Mouse (Mus musculus) retina, adult 2 months (tissue): Measurements from ENCODE around the gene Grn.

Experiments used
- DNase-seq: peaks from one replicate; pipeline ENCODE4 v3.0.0-alpha.2; 2012; ENCODE audit warnings: low read depth, low spot score

Grn gene

DNA sequence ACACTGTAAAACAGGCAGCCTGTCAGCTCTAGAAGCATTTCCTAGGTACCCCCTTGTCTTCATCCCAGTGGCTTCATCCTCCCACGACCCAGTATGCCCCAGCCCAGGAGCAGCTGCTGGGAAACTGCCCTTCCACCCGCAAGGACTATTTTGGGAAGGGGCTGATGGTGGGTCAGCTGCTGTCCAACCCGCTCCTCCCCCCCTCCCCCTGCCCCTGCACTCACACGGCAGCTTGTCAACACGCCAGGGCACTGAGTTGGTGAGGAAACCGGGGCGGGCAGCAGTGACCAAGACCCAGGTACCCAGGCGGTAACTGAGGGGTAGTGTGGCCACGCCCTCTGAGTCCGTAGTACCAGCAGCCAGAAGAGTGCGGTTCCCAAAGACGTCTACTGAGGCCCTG is 13.6 kb downstream of the Grn start:
- no peak for DNase-seq

DNA sequence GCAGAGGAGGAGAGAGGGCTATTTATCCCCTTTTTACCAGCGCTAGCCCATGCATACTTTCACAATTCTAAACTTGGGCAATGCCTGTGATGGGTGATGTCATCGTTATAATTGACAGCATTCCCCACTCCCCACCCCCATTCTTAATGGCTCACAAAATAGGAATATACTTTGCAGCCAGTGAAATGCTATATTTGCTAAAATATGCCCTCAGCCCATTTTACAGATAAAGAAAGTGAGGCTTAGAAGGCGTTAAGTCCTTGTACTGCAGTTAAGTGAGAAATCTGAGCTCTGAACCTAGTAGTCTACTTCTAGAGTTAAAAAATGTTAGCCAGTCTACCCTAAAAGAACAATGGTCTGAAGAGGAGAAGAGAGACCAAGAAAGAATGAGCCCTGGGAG is 14.2 kb downstream of the Grn start:
- DNase-seq, result no peak

DNA sequence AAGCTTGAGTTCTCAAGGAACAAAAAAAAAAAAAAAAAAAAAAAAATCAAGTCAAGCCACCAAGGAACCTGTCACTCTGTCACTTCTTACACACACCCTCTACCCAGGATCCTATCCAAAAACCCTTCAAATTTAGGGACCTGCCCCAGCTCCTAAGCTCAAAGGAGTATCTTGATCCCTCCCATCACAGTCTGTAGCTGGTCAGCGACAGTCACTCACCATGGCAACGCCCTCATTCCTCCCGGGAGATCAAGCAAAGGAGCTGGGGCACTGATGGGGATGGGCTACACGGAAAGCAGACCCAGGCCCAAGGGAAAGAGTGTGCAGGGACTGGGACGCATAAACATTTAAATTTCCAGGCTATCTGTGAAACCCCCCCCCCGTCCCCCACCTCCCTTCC is 14.7 kb downstream of the Grn start:
- no peak for DNase-seq

DNA sequence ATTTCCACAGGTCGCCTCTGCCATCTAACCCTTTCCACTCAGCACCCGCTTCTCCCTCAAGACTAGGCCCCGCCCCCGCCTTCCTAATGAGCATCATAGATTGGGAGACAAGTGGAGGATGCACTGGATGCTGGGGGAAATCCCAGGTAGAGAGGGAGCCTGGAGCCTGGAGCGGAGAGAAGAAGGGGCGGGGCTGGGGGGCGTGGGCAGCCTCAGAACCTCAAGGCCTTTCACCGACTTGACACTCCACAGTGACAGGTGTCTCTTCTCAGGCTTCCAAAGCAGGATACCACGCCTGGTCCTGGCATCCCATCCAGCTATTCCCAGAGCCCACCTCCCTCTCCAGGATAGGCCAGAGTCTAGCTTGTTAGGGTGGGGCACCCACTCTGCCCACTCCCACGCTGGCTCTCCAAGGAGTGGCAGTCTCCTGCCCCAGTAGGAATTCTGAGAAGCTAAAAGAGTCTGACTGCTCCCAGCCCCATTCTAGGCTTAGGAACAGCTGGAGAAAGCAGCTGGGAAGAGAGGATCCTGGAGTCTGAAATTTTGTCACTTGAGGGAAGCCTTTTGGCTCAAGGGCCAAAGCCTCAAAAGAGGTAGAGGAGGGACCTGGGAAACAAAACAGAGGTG is 15.3 kb downstream of the Grn start:
- no peak for DNase-seq

DNA sequence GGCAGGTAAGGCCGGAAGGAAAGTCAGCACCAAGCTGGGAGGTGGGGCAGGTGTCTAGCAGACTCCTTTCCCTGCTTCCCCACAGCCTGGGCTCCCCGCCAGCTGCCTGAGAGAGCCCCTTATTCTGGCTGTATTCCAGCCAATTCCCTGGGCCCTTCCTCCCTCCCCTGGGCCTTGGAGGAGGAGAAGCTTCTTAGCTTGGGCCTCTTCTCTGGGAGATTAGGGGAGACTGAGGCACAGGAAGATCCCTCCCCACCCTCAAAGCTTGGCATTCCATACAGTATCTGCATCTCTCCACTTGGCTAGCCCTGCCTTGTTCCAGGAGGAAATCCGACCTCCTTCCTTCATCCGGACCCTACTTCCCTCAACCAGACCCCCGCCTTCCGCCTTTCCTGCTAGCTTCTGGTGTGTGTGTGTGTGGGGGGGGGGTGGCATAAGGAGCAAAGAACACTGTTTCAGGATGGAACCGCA is 15.8 kb downstream of the Grn start:
- no peak for DNase-seq

DNA sequence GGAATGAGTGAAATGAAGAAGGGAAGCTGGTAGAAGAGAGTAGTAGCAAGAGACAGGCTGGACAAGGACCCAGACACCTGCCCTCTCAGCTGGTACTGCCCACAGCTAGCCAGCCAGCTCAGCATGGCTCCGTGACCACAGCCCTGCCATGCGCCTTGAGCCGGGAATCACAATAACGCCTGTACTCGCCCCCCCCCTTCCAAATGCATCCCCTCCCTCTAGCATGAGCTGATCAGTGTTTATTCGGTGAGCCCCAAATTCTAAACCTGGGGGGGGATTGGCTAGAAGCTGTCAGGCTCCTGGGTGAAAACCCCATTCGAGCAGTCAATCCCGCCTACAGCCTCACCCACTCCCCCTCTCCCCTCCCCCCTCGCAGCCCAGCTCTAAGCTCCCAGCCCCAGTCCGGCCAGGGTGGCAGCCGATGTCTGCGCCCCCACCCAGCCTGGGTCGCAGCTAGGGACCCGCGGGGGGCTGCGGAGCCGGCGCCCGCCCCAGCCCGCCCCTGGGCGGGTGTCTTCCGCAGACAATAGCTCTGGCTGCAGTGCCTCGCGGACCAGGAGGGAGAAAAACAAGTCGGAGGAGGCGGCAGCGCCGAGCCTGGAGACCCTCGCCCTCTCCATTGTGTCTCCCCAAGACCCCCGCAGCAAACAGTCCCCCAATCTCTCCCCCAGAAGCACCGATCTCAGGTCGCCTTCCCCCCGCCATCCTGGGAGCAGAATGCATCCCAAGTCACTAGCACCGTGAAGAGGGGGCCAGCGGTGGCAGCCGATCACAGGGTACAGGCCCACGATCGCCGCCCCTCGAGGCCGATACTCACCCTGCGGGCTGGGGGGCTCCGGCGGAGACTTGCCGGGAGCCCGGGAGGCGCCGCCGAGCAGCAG is 16.7 kb downstream of the Grn start:
- no peak for DNase-seq

DNA sequence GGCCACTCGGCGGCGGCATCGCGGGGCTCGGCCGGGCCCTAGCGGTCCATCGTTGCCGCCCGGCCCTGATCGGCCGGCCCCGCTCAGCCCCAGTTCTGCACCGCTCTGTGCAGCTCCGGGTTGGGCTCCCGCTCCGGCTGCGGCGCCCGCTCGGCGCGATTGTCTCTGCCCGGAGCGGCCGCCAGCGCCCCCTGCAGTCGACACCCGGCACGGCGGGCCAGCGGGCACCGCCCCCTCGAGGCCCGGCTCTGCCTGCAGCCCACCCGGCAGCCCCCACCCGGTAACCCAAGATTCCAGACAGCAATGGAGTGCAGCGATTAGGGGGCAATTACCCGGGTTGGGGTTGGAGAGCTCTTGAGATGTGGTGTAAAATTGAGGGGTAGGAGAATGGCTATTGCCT is 17.4 kb downstream of the Grn start, which contains the start of gene Fam171a2:
Gene Fam171a2, minus strand, starts transcription at position 186 of the 400 bp plus-strand sequence.
- no peak for DNase-seq

DNA sequence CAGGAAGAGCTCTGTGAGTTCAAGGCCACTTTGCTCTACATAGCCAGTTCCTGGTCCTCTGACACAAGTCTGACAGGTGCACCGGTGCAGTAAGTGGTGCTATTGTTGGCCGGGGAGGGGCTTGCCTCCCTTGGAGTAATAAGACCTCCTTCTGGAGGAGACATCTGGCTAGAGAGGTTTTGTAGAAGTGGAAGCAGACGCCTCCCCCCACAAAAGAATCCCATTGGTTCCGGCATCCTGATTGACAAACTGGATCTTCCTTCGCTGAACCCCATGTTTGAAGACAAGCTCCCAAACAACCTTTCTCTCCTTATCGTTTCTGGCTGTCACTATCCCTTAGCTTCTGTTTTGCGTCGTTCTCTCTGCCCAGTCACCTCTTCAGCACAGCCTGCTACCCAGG is 18.2 kb downstream of the Grn start:
- no peak for DNase-seq

DNA sequence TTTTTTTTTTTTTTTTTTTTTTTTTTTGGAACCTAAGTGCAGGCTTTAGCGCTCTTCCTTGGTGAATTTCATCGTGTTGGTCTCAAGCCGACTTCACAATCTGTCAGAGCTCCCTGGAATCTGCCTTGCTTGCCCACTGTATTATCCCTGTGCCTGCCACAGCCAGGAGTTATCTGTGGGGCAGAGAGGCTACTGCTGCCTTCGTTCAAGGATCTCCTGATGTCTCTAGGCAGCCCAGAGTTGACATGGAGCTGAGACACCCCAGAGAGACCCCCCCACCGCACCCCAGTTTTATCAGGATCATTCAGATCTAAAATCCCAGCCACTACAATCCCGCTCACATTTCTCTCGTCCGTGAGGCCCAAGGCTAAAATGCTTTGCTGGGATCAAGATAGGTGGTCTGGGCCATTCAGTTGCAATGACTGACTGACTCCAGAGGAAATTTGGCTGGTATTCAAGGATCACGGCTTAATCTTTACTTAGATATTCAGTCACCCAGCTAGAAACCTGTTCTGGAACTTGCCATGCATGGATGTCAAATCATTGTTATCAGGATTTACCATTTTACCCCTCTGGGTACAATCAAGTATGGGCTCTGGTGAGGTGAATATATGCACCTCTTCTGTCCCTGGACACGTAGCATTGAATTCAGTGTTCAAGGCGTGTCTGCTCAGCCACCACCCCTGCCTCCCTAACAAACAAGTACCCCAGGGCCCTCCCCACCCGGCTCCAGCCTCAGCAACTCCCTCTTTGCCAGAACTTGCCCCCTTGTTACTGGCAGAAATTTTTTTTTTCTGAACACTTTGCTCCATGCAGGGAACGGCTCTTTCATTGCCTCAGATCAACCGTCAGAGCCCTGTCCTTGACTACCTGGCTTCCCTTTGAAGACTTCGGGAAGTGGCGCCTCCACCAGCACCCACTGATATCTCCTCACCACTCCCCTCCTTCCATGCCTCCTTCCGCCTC is 19.2 kb downstream of the Grn start:
- no peak for DNase-seq

DNA sequence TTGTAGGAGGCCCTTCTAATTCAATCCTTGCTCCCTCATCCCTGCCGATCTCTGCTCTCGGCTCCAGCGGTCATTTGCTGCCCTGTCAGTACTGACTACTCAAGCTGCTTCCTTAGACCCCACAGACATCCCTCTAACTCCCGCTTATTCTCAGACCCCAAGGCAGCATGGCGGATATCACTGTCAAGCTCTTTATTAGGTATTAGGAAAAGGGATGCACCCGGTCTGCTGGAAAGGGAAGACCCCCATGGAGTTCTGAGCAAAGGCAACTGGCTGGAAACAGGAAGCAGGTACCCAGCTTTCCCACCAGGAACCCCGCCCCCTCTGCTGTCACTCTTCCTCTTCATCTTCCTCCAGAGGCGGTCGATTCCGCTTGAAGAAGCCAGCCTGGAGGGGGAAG is 23.0 kb downstream of the Grn start:
- DNase-seq, result no peak

DNA sequence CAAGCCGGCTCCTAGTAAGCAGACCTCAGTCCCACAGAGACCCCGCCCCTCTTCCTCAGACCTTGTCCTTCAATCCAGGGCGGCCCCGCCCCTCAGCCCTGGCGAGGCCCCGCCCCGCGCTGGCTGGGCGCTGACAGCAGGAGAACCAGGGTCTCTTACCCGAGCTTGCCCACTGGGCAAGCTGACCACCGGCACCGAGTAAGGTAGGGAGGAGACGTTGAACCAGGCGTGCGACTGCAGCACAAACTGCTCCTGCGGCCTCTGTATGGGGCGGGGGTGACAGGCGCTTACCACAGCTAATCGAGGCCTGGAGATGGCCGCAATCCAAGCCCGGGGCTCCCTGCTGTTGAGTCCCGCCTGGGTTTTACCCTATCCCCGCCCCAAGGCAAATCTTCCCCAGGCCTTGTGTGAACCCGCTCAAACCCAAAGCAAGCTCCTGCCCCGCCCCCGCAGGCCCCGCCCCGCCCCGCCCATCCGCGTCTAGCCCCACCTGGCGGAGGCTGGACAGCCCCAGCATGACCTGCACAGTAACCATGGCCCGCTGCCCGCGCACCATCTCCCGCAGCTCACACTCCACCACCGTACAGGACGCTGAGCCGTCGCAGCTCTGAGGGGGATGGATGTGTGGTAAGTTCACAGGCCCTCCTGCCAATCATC is 25.8 kb downstream of the Grn start:
- DNase-seq, result no peak

DNA sequence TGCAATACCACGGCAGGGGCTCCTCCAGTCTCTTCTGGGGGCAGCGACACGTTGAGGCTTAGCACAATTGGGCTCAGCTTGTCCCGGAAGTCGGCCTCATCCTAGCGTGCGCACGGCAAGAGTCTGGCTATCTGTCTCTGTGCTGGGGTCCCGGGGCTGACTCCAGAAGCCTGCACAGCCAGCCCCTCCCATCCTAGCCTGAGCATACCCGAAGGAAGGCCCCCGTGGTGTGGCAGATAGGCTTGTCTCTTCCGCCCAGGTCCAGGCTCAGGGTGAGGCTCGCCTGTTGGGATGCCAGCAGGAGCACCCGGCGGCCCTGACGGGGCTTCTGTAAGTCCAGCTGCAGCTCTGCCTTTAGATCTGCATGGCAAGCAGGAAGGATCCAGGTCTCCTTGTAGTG is 30.4 kb downstream of the Grn start:
- DNase-seq, result no peak

DNA sequence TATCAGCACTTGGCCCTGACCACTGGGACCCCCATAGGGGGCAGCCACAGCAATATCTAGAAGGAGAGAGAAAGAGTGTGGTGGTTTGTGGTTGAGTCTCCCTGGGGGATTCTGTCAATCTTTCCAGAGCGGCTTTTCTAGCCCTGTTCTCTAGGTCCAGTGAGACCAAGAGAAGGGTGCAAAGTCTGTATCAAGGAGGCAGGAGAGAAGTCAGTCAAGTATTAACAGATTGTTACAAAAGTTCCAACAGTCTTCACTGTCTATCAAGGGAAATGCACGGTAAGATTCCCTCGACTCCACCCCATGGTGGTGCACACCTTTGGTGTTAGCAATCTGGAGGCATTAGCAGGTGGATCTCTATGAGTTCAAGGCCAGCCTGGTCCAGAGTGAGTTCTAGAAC is 31.6 kb downstream of the Grn start:
- no peak for DNase-seq

DNA sequence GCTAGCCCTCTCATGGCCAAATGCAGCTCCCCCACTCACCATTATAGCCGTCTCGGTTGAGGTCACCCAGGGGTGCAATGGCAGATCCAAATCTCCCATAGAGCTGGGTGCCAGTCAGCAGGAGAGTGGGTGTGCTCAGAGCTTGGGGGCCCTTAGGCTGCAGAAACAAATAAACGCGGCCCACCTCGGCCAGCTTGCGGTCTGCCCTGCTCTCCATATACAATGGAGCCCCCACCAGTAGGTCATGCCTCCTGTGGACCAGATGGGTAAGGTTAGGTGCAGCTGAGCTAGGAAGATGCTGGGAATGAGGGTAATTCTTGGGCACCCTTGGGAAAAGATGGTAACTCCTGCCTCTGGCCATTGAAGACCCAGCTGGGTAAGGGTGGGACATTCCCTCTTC is 34.8 kb downstream of the Grn start:
- no peak for DNase-seq

DNA sequence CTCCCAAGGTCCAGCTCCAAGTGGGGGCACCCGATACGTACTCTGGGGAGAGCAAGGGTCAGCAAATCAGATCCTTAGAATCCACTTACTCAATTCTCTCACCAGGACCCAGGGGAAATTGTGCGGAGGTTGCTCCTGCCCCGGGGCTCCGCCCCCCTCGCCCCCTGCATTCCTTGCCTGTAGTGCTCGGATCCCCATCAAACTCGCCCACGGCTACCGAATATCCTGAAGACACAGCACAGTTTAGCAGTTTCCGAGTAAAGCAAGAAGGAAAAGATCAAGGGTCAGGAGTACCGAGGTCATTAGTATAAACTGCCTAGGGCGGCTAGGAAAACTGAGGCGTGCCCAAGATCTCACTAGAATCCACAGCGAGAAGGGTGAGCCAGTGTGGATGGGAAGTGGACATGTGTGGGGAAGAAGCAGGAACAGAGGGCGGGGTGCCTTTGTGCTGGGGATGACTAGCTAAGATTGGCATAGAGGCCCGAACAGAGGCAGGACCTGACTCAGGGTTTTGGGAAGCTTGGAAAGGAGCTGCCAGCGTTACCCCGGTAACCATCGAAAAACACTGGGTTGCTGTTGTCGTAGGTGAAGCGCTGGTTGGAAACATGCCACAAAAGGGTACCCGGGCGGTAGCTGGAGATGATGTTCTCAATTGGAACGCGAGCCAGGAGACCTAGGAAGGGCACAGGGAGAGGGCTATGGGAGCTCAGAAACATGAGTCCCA is 35.8 kb downstream of the Grn start:
- no peak for DNase-seq

DNA sequence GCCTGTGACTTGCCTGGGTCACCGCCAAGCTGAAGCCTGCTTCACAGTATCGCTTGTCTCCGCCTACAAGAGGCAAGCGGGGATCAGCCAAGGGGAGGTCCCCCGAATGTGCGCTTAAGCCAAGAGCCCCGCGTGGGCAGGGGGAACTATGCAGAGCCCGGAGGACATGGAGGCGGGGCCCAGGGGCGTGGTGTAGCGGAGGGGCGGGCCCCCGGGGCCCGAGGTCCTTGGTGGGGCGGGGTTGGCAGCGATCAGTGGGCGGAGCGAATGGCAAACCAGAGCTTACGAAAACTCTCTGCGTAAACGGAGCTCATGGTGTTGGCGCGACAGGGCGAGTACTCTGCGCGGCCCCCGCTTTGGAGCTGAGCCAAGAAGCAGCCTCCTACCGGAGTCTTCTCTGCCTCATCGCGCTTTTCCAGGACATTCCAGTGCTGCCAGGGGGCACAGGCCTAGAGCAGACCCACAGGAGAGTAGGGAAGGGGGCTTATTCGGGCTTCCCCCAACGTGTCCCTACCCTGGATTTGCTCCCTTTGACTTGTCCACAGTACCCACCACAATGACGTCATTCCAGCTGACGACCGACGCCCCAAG is 37.0 kb downstream of the Grn start:
- peak; percentile 56 for DNase-seq

DNA sequence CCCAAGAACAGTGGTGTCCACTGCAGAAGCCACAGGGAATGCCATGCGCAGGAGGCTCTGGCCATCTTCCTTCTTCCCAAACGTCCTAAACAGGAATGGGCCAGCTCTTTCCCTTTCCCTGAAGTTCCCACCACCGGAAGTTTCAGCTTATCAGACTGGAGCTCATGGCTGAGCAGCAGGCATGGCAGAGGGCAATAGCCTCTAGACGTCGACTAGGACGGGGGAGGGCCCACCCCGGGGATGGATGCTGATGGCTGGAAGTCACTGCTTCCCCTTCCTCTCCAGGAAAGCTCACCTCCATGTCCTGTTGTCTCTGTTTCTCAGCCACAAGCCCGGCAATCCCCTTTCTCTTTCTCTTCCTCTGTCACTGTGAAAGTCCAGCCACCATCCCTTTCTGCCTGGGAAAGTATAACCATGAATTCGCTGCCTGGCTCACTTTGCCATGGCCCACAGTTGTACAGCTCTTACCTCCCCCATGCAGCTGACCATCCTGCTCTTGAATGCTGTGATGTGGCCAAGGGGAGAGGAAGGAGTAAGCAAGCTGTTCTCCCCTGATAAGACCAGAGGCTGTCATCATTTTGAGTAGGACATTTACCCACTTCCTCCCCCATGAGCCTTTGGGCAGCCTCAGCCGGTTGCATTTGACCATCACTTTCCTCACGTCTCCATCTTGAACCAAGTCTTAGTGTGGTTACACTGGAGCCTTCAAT is 39.7 kb downstream of the Grn start, which contains the start of gene Itga2b:
Gene Itga2b, minus strand, starts transcription at position 475 of the 710 bp plus-strand sequence.
- no peak for DNase-seq

DNA sequence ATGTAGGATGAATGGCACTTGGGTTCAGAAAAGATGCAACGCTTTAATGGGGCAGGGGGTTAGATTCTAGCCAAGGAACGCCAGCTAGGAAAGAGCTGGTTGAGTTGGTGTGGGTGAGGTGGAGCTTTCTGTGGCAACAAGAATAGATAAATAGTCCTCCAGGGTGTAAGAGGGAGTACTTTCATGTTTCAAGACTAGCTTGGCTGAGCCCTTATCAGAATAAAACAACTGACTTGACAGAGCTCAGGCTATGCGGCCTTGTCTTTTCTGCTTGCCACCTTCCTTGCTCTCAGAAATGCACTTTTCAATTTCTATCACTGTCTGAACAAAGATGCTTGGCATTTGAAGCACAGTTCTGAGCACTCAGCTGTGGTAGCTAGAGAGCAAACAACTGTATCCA is 44.9 kb downstream of the Grn start:
- DNase-seq, result no peak

DNA sequence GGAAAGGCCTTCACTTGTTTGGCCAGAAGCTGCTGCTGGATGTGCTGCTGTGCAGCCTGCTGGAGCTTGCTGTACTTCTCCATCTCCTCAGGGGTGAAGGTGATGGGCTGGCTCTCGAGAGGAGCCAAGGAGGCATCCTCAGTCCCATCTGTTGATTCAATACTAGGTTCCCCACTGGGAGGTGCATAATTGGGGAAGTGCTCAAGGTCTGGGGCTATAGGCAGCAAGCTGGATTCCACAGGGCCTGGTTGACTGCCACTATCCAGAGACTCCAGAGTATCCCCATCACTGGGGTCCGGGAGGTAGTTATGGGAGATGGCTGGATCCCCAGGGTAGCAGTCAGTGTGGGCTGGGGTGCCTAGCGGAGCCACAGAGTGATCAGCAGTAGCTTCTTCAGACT is 48.6 kb downstream of the Grn start:
- DNase-seq, result no peak

DNA sequence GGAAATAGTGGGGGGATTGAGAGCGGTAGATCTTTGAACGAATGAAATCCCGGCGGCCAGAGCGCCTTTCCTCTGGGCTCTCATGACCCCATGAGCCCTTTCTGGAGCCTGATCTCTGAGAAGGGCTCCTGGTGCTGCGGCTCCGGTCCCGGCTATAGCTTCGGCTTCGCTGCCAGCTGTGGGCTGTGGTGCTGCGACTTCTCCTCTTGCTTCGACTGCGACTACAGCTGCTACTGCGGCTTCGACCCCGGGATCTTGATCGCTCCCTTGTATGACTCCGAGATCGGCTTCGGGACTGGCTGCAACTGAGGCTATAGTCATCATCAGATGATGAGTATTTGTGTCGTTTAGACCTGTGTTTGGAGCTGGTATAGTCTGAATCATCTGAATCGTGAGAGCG is 49.5 kb downstream of the Grn start:
- no peak for DNase-seq
